Mouse (Mus musculus) large intestine, adult 2 months (tissue): Measurements from ENCODE around the gene Exoc6b. TPM values are rescaled to one million over a fixed set of nuclear protein-coding genes. Genes with fewer than 3 reads are reported as not detected.

Experiments
- DNase-seq: peaks from one replicate; pipeline ENCODE4 v3.0.0-alpha.2; 2012; ENCODE audit warnings: low read depth, low spot score
- WGBS: fragments of 180-500 bp; shearing (Covaris S2); methylation state at CpG from one replicate; pipeline ENCODE4 v1.1.7; 2018; 5-methylcytosine and 5-hydroxymethylcytosine counted together
- polyA plus RNA-seq: library from polyadenylated mRNA; depleted of rRNA; stranded (reverse); fragments of >200 nt; gene quantifications from 2 replicates; pipeline ENCODE4 v1.2.3, GENCODE M21; 2012; rRNA removed

Gene Exoc6b
- polyA plus RNA-seq, 1 experiment: 6.9 TPM

DNA sequence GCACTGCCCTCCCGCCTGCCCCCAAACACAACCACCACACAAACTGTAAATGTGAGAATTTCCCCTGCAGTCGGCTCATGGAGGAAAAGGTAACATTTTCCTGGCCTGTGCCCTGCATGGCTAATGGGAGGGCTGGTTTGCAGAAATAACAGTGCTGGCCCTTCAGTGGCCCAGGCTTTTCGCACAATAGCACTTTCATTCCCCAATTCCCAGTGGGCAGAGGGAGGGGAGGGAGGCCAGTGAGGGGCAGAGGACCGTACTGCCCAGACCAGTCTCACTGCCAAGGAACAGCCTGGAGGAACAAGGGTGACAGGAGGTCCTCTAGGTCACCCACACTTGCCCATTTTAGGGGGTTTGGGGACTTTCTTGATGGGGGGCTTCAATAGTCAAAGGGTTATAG, 491.4 kb downstream of the Exoc6b start:
- no peak for DNase-seq
- 80% methylated on average over 4 of the region's 4 CpGs for WGBS

DNA sequence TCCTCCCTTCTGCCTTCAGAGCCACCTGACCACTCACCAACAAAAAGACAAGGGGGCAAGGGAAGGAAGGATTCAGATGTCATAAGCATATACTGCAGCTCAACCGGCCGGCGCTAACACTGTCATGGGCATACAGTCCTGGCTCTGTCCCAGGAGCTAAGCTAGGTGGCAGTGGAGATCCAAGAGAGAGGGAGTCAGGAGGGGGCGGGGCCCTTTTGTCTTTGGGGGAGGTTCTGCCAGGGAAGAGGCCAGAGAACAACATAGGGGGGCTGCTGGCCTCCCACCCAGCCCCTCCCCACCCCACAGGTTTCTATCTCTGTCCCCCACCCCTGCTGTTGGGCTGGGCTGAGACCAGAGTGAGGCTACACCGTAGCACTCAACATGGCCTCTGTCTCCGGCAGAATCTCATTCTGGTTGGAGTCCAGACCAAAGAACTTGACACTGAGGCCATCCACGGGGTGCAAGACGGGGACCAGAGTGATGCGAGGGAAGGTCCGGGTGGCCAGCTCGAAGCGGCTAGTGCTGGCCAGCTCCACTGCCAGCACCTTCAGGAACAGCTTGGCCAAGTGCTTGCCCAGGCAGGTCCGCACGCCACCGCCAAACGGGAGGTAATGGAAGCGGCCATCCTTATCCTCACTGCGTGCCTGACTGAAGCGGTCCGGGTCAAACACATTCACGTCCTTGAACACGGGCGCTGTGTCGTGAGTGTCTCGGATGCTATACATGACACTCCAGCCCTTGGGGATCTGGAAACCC, 495.2 kb downstream of the Exoc6b start:
- DNase-seq: no peak
- 41% methylated on average over 25 of the region's 25 CpGs for WGBS

DNA sequence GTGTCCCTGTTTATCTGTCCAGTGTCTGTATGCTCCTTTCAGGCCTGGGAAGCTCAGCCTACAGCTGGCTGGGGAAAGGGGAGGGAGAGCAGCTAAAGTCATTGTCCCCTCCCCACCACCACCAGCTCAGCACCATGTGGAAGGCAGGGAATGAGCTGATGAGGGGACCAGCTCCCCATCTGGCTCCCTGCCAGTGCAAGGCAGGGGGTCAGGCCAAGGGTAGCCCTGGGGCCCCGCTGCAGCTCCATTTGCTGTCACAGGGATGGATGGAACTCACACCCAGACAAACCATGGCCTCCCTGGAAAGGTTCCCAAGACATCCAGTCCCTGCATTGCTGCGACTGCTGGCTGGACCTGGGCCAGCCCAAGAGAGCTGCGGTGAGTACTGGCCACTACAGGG, 499.3 kb downstream of the Exoc6b start:
- WGBS: 61% methylated on average over 3 of the region's 3 CpGs

DNA sequence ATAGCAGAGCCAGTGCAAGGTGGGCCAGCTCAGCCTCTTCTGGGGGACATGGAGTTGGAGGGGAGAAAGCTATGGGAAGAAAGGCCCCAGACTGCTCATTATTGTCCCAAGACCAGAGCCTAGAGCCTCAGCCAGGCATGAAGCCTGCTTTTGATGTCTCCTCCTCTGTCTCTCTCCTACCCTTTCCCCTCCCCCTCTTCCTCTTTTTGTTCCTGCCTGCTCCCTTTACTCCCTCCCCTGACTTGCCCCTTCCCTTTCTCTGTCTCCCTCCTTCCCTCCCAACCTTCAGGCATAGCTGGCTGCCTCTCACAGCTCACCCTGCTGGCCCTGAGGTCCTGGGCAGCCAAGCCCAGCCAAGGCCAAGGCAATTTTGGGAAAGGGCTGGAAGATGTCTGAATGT, 499.7 kb downstream of the Exoc6b start:
- no peak for DNase-seq

More for the DNA sequence above, 499.3 kb downstream of the Exoc6b start:
- no peak for DNase-seq

DNA sequence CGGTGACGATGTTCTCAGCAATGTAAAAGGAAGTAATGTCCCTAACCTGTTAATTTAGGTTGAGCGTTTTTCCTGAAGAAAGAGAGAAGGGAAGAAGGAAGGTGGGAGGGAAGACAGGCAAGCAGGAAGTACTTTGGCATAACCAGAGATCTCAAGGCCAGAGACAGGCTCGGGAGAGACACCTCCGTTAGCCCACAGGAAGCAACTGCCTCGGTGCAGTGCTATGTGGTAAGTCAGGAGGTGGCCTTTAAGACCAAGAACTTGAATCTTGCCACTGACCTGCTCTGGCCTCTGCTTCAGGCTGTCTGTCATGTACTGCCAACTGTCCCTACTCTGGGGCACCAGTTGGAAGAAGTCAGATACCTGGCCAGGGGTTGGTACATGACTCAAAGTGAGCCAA, 500.4 kb downstream of the Exoc6b start:
- WGBS: 54% methylated on average over 6 of the region's 6 CpGs
- DNase-seq: no peak

Other genes with a start within 250 kb of the Exoc6b start
- 35.1 and 38.7 TPM in 2 replicates for gene Spr, start 68.3 kb upstream of the Exoc6b start, polyA plus RNA-seq
- not detected in 2 replicates for gene Emx1, start 117.9 kb upstream of the Exoc6b start, polyA plus RNA-seq